Mouse (Mus musculus) embryonic stem cell, embryonic (primary cell): ENCODE measurements around the gene Plxdc2.

Experiments
- CTCF ChIA-PET, 4 experiments: fragments of 300-600 bp in 2 of 4; fragments of 350-600 bp in 2 of 4; sonication (Branson Sonifier 250); formaldehyde crosslinking; loops; one replicate each; lab custom pipeline; 2022; ENCODE audit warnings: inconsistent platforms in 2 of 4; lab: Charles Lee
- POLR2A ChIA-PET, 4 experiments: fragments of 300-600 bp in 2 of 4; fragments of 350-600 bp in 2 of 4; sonication (Branson Sonifier 250); formaldehyde crosslinking; loops; one replicate each; lab custom pipeline; 2022; ENCODE audit warnings: antibody characterized with exemption in 4 of 4, inconsistent platforms in 1 of 4; lab: Charles Lee

The Plxdc2 gene

GRCm38 (mm10) chr2:16398006-16398405, 41.9 kb downstream of the Plxdc2 start:
- CTCF ChIA-PET, result no interaction called here

GRCm38 (mm10) chr2:16398896-16399295, 42.8 kb downstream of the Plxdc2 start:
- POLR2A ChIA-PET, result interaction anchor here in 2 of 4 experiments (0.6 to 1.2 kb wide), 2 partner anchors 24 to 33 kb away, joined by 3 read pairs; no protein-coding TSS in a partner anchor

More at GRCm38 (mm10) chr2:16398006-16398405, 41.9 kb downstream of the Plxdc2 start:
- POLR2A ChIA-PET, result interaction anchor here in 1 of 4 experiments (1.2 kb wide), 1 partner anchor 24 kb away, joined by 3 read pairs; no protein-coding TSS in a partner anchor

GRCm38 (mm10) chr2:16406508-16406907, 50.4 kb downstream of the Plxdc2 start:
- CTCF ChIA-PET, result no interaction called here
- POLR2A ChIA-PET, result no interaction called here

More at GRCm38 (mm10) chr2:16398896-16399295, 42.8 kb downstream of the Plxdc2 start:
- CTCF ChIA-PET, result interaction anchor here in 1 of 4 experiments (0.6 kb wide), 1 partner anchor 170 kb away, joined by 3 read pairs; no protein-coding TSS in a partner anchor

GRCm38 (mm10) chr2:16414340-16414976, 58.4 kb downstream of the Plxdc2 start:
- ChIA-PET CTCF (no interaction called here), POLR2A (no interaction called here)

GRCm38 (mm10) chr2:16439030-16439429, 82.9 kb downstream of the Plxdc2 start:
- POLR2A ChIA-PET, result no interaction called here
- CTCF ChIA-PET, result interaction anchor here in 1 of 4 experiments (1.5 kb wide), 1 partner anchor 13 kb away, joined by 6 read pairs; no protein-coding TSS in a partner anchor

GRCm38 (mm10) chr2:16442643-16443042, 86.5 kb downstream of the Plxdc2 start:
- ChIA-PET CTCF (no interaction called here), POLR2A (no interaction called here)

- ChIA-PET CTCF (interaction anchor here in 1 of 4 experiments (0.6 kb wide), 2 partner anchors 316 to 719 kb away, joined by 3 to 4 read pairs; no protein-coding TSS in a partner anchor), POLR2A (no interaction called here)
These were observed 91.8 kb downstream of the Plxdc2 start for GRCm38 (mm10) chr2:16447936-16448335.

- POLR2A ChIA-PET, result interaction anchor here in 2 of 4 experiments (0.6 to 1.7 kb wide), 4 partner anchors 8 to 346 kb away, joined by 3 to 8 read pairs (median 4); no protein-coding TSS in a partner anchor
- CTCF ChIA-PET, result interaction anchor here in 1 of 4 experiments (1.3 to 2.0 kb wide), 3 partner anchors 12 to 255 kb away, joined by 5 to 8 read pairs (median 6); no protein-coding TSS in a partner anchor
These were observed 94.9 kb downstream of the Plxdc2 start for GRCm38 (mm10) chr2:16450838-16451665.

- CTCF ChIA-PET, result interaction anchor here in 1 of 4 experiments (1.3 to 2.0 kb wide), 3 partner anchors 12 to 255 kb away, joined by 5 to 8 read pairs (median 6); no protein-coding TSS in a partner anchor
- POLR2A ChIA-PET, result interaction anchor here in 1 of 4 experiments (0.6 to 1.7 kb wide), 3 partner anchors 8 to 199 kb away, joined by 3 to 8 read pairs (median 3); no protein-coding TSS in a partner anchor
These were observed 95.5 kb downstream of the Plxdc2 start for GRCm38 (mm10) chr2:16451666-16452009.

GRCm38 (mm10) chr2:16452080-16452479, 96.0 kb downstream of the Plxdc2 start:
- POLR2A ChIA-PET, result interaction anchor here in 1 of 4 experiments (0.6 to 1.7 kb wide), 3 partner anchors 7 to 200 kb away, joined by 3 to 8 read pairs (median 4); no protein-coding TSS in a partner anchor
- CTCF ChIA-PET, result interaction anchor here in 2 of 4 experiments (0.5 to 2.0 kb wide), 5 partner anchors 11 to 729 kb away, joined by 3 to 8 read pairs (median 5); no protein-coding TSS in a partner anchor

GRCm38 (mm10) chr2:16456264-16456780, 100.2 kb downstream of the Plxdc2 start:
- POLR2A ChIA-PET, result no interaction called here
- CTCF ChIA-PET, result no interaction called here

- POLR2A ChIA-PET, result interaction anchor here in 2 of 4 experiments (0.6 to 1.6 kb wide), 2 partner anchors 8 to 1397 kb away, joined by 3 to 8 read pairs; no protein-coding TSS in a partner anchor
- CTCF ChIA-PET, result no interaction called here
These were observed 103.4 kb downstream of the Plxdc2 start for GRCm38 (mm10) chr2:16459490-16459889.

- CTCF ChIA-PET, result interaction anchor here in 1 of 4 experiments (0.5 kb wide), 1 partner anchor 31 kb away, joined by 4 read pairs; no protein-coding TSS in a partner anchor
- POLR2A ChIA-PET, result no interaction called here
These were observed 114.0 kb downstream of the Plxdc2 start for GRCm38 (mm10) chr2:16470099-16470498.

GRCm38 (mm10) chr2:16483943-16484342, 127.8 kb downstream of the Plxdc2 start:
- ChIA-PET POLR2A (no interaction called here), CTCF (no interaction called here)

GRCm38 (mm10) chr2:16485970-16486369, 129.9 kb downstream of the Plxdc2 start:
- POLR2A ChIA-PET, result interaction anchor here in 1 of 4 experiments (0.6 kb wide), 1 partner anchor 11 kb away, joined by 3 read pairs; no protein-coding TSS in a partner anchor

GRCm38 (mm10) chr2:16491242-16491641, 135.1 kb downstream of the Plxdc2 start:
- POLR2A ChIA-PET, result no interaction called here
- CTCF ChIA-PET, result no interaction called here

More at GRCm38 (mm10) chr2:16485970-16486369, 129.9 kb downstream of the Plxdc2 start:
- CTCF ChIA-PET, result no interaction called here

GRCm38 (mm10) chr2:16502843-16503242, 146.7 kb downstream of the Plxdc2 start:
- POLR2A ChIA-PET, result no interaction called here
- CTCF ChIA-PET, result no interaction called here

- ChIA-PET POLR2A (no interaction called here), CTCF (no interaction called here)
These were observed 151.6 kb downstream of the Plxdc2 start for GRCm38 (mm10) chr2:16507540-16508230.
